Mouse (Mus musculus) ovary, postnatal 10 days (tissue): ENCODE data around the gene Sh3pxd2a.

Source experiments
- DNase-seq: peaks from one replicate; pipeline ENCODE4 v3.0.0; 2022; ENCODE audit warnings: low spot score

Sh3pxd2a gene

GRCm38 (mm10) chr19:47335262-47335661 lies 128.9 kb downstream of the Sh3pxd2a start:
- DNase-seq = no peak

GRCm38 (mm10) chr19:47334713-47335112 lies 129.5 kb downstream of the Sh3pxd2a start:
- no peak for DNase-seq

DNA sequence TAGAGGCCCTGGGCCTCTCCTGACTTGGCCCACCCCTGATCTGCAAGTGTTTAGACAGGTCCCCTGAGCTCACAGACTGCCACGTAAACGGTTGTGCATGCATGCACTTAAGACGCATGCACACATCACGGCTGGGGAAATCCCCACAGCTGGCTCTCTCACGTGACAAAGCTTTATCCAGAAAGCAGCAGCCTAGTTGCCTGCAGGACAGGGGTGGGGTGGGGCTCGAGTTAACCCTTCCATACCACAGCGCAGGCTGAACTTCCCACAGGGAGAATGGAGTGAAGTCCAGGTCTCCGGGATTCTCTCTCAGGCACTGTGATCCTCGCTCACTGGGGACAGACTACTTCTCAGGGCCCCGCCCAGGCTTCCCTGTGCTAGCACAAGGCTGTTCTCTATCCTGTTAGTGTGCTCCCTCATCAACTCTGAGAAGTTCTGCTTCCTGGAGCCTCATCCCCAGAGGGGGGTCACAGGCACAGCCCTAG lies 133.4 kb downstream of the Sh3pxd2a start:
- no peak for DNase-seq

- DNase-seq = no peak
Measured at GRCm38 (mm10) chr19:47329102-47329501, 135.1 kb downstream of the Sh3pxd2a start.

GRCm38 (mm10) chr19:47327896-47328882 lies 136.0 kb downstream of the Sh3pxd2a start:
- DNase-seq = no peak

DNA sequence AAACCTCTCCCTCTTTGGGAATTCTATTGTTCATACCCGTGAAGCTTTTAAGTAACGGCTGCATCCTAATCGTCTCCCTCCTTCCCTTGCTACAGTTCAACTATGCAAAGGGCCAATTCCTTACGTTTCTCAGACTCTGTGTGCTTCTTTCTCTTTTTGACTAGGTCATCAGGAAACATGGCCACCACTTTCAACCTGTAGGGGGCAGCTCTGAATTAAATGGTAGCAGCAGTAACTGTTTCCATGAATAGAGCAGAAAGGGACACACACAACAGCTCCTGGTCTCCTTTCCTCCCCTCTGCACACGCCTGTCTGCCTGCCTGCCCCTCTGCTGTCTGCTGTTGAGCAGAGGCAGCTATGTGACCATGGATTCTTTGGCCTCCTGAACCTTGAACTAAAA lies 138.3 kb downstream of the Sh3pxd2a start:
- DNase-seq = no peak

DNA sequence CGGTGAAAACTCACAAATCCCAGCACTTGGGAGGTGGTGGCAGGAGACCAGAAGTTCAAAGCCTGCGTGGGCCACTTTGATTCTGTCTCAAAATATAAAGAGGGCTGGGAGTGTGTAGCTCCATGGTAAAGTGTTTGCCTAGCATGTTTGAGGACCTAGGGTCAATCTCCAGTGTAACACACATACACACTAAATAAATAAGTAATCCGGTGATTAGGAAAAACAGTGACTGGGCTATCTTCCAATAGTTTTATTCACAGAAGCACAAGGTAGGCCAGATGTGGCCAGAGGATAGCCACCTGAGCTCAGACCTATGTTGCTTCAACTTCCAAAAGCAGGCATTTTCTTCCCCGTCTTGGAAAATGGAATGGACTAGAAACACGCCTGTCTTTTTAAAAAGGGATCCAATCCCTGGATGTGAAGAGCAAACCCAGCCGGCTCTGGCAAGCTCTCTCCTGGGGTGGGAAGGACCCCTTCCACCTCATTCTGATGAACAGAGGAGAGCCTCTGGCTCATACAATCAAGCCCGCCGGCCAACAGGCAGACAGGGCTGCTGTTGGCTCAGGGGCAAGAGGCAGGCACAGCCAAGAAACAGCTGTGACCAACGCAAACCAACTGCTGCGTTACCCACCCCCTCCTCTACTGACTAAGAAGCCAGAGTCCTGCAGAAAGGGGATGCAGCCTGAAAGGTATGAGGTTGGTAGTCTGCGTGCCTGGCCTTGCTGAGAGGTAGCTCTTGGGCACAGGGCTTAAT lies 140.9 kb downstream of the Sh3pxd2a start:
- DNase-seq = no peak

GRCm38 (mm10) chr19:47320331-47320668 lies 143.9 kb downstream of the Sh3pxd2a start:
- DNase-seq = no peak

DNA sequence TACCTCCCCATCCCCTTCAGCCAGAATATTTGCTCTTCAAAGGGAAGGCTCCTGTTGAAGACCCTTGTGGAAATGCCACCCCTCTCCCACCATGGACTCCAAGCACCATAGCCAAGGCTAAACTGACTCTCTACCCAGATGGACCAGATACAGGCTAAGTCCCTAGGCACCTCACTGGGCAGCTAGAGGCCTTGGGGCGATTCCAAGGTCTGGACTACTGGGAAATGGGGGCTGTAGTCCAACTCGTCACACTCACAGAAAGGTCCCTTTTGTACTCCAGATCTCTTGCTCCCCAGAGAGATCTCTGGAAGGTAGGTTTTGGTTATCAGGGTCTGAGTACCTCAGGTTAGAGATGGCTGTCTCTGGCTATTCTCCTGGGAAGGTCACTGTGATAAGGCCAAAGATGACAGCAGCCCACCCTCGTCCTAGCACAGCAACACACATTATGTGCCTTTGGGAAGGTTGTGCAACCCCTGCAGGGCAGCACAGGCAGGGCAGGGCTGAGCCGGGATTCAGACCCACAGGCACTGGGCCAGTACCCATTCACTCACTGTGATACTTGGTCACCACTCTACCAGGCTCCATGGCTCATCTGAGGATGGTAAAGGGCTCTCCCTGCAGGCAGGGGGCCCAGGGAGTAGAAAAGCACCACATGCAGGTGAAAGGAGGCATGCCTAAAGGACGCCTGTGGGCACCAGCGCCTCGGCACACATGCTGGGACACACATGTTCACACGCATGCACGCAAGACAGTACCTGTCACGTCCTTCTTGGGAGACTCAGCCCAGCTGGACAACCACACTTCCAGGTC lies 144.5 kb downstream of the Sh3pxd2a start:
- DNase-seq = no peak

- DNase-seq = no peak
Measured at GRCm38 (mm10) chr19:47319061-47319460, 145.1 kb downstream of the Sh3pxd2a start.

DNA sequence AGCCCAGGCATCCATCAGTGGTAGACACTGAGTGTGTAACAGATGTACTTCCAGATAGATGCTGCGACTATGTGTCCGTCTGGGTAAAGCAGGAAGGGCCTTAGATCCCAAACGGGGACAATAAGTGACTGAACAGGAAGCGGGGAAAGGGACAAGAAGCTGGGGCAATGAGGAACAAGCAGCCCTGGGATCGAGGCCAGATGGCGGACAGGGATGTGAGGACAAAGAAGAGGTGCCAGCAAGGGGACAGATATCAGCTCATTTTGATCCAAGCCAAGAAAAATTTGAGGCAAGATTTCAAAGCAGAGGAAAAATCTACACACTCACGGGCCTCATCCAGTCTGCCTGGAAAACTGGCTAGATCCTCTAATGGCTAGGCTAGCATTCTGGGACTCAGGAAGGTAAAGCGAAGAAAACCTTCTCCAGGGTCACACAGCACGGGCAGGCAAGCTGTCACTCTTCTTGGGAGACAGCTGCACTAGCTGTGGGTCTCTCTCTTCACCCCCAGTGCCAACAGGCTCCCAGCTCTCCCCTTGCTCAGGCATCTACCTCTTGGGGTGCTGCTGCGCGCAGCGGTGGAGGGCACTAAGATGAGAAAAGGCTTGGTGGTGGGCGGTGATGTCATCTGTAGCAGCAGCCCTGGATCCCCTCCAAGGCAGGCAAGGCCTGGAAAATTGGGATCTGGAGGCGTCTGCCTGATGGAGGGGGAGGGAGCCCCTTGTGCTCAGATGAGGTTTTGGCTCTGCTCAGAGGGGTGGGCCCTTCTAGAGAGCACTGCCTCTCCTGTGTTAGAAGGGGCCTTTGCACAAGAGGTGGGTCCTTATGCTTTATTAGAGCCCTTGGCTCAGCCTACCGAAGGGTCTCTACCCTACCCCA lies 146.9 kb downstream of the Sh3pxd2a start:
- no peak for DNase-seq

GRCm38 (mm10) chr19:47316288-47317062 lies 147.7 kb downstream of the Sh3pxd2a start:
- DNase-seq = no peak

DNA sequence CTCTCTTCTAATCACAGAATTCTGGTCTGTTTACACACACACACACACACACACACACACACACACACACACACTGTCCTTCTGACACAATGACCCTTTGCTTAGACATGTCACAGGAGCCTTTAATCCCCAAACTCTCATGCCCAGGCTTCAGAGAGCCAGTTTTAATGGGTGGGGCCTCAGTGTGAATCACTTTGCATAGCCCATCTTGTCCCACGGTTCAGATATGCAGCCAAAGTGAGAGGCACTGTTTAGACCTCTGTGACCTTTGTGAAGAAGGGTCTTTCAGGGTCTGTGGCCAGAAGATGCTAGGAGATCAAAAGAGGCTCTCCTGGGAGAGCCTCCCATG lies 148.3 kb downstream of the Sh3pxd2a start:
- no peak for DNase-seq

GRCm38 (mm10) chr19:47315091-47315916 lies 148.9 kb downstream of the Sh3pxd2a start:
- no peak for DNase-seq

DNA sequence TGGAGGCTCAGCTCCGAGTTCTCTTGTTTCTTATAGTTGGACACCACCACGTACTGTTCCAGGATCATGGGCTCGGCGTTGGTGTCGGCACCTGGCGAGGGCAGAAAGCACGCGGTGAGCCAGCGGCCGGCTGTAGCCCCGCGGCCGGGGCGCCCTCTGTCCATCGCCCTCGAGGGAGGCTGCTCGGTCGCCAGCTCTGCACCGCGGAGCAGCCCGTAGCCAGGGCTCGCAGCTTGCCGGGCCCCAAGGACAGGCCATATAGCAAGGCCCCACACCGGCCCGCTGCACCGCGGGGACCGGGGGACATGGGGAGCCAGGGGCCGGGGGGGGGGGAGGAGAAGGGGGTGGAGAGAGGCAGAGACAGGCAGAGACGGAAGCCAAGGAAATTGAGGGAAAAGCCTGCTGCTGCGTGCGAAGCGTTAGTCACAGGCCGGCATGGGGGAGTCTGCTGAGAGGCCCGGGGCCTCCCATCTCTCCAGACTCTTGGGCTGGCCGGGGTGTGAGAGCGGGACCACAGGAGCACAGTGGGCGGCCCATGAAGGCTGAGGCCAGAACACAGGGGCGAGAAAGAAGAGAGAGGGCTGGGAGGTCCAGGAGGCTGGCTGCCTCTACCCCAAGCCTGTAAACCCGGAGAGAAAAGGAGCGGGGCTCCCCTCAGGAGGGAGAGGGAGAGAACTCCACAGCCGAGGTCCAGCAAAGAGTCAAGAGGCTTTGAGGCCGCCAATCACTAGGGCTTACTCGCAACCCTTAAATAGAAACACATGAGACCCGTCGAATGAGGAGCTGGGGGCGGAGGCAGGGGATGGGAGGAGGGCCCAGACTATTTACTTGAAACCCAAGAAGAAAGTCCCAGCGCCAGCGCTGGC lies 149.9 kb downstream of the Sh3pxd2a start:
- peak; percentile 78 for DNase-seq

DNA sequence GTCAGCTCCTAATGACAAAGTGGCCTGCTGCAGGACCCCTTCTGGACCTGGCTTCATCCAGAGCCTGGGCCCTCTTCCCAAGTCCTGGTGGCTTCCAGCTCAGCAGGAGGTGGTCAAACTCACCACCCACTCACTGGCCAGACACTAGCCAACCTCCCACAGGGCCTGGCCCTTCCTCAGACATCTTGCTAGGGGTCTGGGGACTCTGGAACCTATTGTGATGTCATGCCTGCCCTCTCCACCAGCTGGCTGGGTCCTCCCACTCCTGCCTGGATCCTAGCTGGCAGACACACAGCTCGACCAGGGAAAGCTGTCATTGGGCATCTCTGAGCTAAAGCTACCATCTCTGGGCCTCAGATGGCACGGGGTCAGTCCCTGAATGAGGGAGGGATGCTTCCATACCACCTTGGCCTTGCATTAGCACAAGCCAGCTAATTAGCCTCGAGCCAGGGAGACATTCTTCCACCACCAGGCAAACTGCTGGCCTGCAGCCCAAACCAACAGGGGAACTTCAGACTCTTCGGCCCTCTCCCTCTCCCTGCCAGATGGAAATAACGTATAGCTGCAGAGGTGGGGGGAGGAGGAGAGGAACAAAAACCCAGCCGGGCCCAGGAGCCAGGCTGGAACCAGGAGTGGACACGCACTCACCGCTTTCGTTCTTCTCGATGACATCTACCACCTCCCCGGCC lies 150.7 kb downstream of the Sh3pxd2a start:
- DNase-seq = no peak

- DNase-seq = no peak
Measured at GRCm38 (mm10) chr19:47311162-47311561, 153.0 kb downstream of the Sh3pxd2a start.

DNA sequence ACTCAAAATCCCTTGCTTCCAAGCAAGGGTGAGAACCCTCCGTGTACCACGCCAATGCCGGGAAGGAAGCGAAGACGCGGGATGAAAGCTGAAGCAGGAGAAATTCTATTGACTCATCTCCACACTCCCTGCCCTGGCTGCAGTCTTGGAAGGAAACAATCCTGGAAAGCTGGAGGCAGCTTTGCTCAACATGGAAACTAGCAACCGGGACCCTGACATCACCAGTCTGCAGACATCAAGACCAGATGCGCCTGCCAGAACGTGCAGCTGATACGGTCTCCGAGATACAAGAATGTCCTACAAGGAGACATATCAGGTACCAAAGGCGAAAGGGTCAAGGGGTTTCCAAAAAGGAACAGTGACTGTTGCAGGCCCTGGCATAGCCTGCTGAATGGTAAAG lies 154.4 kb downstream of the Sh3pxd2a start:
- DNase-seq = no peak
